Mouse (Mus musculus) liver, embryonic 15.5 days (tissue): ENCODE results near the gene Gbp7. TPM values are rescaled to one million over a fixed set of nuclear protein-coding genes. Genes with fewer than 3 reads are reported as not detected.

Experiments
- polyA plus RNA-seq: library from polyadenylated mRNA; unstranded; fragments of >200 nt; fragmentation: Nextera tagmentation; extraction: Ambion mirVana; gene quantifications from 2 replicates; pipeline ENCODE4 v1.2.1, GENCODE M21; 2015

Gbp7 gene
- polyA plus RNA-seq, 1 experiment from 2014 or later, result 3.7 TPM

Other genes with a start within 250 kb of the Gbp7 start
- 11.9 and 12.3 TPM in 2 replicates for gene Pdlim5, start 134.6 kb upstream of the Gbp7 start, polyA plus RNA-seq
- gene Gbp5, start 36.4 kb upstream of the Gbp7 start, polyA plus RNA-seq, result 0.07 and 0.13 TPM in 2 replicates
- gene Gbp3, start 29.7 kb downstream of the Gbp7 start, polyA plus RNA-seq, result 1.5 and 1.6 TPM in 2 replicates
- gene Gbp2b, start 64.5 kb downstream of the Gbp7 start, polyA plus RNA-seq, result 0.02 TPM in 1 of 2 replicates, not detected in the other
- 2.3 and 2.7 TPM in 2 replicates for gene Gbp2, start 90.3 kb downstream of the Gbp7 start, polyA plus RNA-seq
- 12.7 and 13.7 TPM in 2 replicates for gene Kyat3, start 170.7 kb downstream of the Gbp7 start, polyA plus RNA-seq
- 42.6 and 46.4 TPM in 2 replicates for gene Gtf2b, start 234.7 kb downstream of the Gbp7 start, polyA plus RNA-seq